Mouse (Mus musculus) thymus, adult 18-20 months (tissue): ENCODE measurements around the gene Ephb4.
A peak's percentile ranks its signal among the peaks of the same experiment; 100 is the strongest.

Experiments
- DNase-seq, 2 experiments: peaks; one replicate each; pipeline ENCODE4 v3.0.0; 2022; ENCODE audit warnings: mixed read lengths in 2 of 2

Gene Ephb4

GRCm38 (mm10) chr5:137337190-137337589 is 12.7 kb upstream of the Ephb4 start:
- no peak for DNase-seq

GRCm38 (mm10) chr5:137338256-137338655 is 11.7 kb upstream of the Ephb4 start:
- DNase-seq, result peak; percentile 70 to 73

- no peak for DNase-seq
Observed at GRCm38 (mm10) chr5:137338663-137339289, 11.1 kb upstream of the Ephb4 start.

- DNase-seq, result no peak
Observed at GRCm38 (mm10) chr5:137339290-137339979, 10.5 kb upstream of the Ephb4 start.

- no peak for DNase-seq
Observed at GRCm38 (mm10) chr5:137340222-137340621, 9.7 kb upstream of the Ephb4 start.

GRCm38 (mm10) chr5:137342407-137343012 is 7.4 kb upstream of the Ephb4 start:
- DNase-seq, result no peak

- DNase-seq, result no peak
Observed at GRCm38 (mm10) chr5:137343412-137343811, 6.5 kb upstream of the Ephb4 start.

GRCm38 (mm10) chr5:137343869-137344268 is 6.0 kb upstream of the Ephb4 start:
- DNase-seq, result no peak

- no peak for DNase-seq
Observed at GRCm38 (mm10) chr5:137345821-137346220, 4.1 kb upstream of the Ephb4 start.

- DNase-seq, result no peak
Observed at GRCm38 (mm10) chr5:137346388-137346787, 3.5 kb upstream of the Ephb4 start.

GRCm38 (mm10) chr5:137346983-137347382 is 2.9 kb upstream of the Ephb4 start:
- DNase-seq, result no peak

- no peak for DNase-seq
Observed at GRCm38 (mm10) chr5:137347856-137348255, 2.1 kb upstream of the Ephb4 start.

GRCm38 (mm10) chr5:137348482-137349383 is 1.2 kb upstream of the Ephb4 start:
- no peak for DNase-seq

GRCm38 (mm10) chr5:137350205-137351057 is 522 bp downstream of the Ephb4 start:
- no peak for DNase-seq

GRCm38 (mm10) chr5:137351058-137351380 is 1.1 kb downstream of the Ephb4 start:
- no peak for DNase-seq

- no peak for DNase-seq
Observed at GRCm38 (mm10) chr5:137351394-137351793, 1.5 kb downstream of the Ephb4 start.

GRCm38 (mm10) chr5:137352011-137352975 is 2.4 kb downstream of the Ephb4 start:
- no peak for DNase-seq

GRCm38 (mm10) chr5:137354091-137354490 is 4.2 kb downstream of the Ephb4 start:
- DNase-seq, result no peak

- DNase-seq, result no peak
Observed at GRCm38 (mm10) chr5:137358382-137358781, 8.5 kb downstream of the Ephb4 start.

GRCm38 (mm10) chr5:137369665-137370064 is 19.8 kb downstream of the Ephb4 start:
- DNase-seq, result no peak

GRCm38 (mm10) chr5:137373371-137373950 is 23.6 kb downstream of the Ephb4 start:
- DNase-seq, result no peak
